Mouse (Mus musculus): Measurements from ENCODE around the gene Lrat. TPM values are rescaled to one million over a fixed set of nuclear protein-coding genes. Genes with fewer than 3 reads are reported as not detected.

The Lrat gene
- 0.05 and 0.43 TPM in 2 replicates for polyA plus RNA-seq (2014; fragmentation: Nextera tagmentation; extraction: Ambion mirVana)

DNA sequence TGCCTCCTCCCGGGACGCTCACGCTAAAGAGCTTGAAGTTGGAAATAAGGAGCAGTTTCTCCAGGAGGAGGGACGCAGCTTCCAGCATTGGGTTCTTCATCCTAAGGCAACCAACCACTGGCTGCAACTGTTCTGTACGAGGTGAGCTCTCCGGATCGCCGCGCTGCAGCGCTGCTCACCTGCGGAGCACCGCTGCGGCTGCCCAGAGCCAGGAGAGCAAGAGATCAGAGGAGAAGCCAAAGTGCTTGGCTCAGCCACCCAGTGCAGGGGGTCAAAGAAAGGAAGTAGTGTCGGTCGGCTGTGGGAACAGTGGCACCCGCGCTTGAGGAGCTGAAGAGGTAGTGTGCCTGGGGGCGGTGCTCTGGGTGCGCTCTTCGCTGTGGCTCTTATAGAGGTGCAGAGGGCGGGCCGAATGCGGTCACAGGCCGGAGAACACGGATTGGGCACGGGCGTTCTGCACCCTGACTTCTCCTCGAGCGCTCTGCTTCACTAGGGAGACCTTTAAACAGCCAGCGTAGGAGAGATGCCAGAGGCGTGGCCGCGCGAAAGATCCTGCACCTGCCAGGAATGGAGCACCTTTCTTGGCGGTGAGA lies at the start of gene Lrat:
Gene Lrat (minus strand): TSS at position 361 of the 593 bp plus-strand sequence.
- Histone ChIP-seq H3K4me1 (ENCODE audit: control insufficient read depth, insufficient read depth, low read length) (peaks cover 13% of the 10 kb centered on the region), H3K27ac (replicated peaks; ENCODE audit: low read depth, low read length) (no peak within 1 kb of the TSS), H3K27me3 (ENCODE audit: control insufficient read depth, insufficient read depth, low read length) (peaks cover 19% of the 10 kb centered on the region), H3K9me3 (ENCODE audit: control insufficient read depth, low read length) (no peaks in the 10 kb centered on the region; the same call in 1 of the 2 replicates), H3K4me2 (ENCODE audit: low read length) (peak within 1 kb of the TSS; percentile 98), H3K9ac (replicated peaks; ENCODE audit: low read length) (peak within 1 kb of the TSS; percentile 47), H3K36me3 (ENCODE audit: control insufficient read depth, insufficient read depth, low read length) (no peaks in the 10 kb centered on the region), H3K4me3 (replicated peaks; ENCODE audit: low read depth, low read length) (peak within 1 kb of the TSS; percentile 53)
- ATAC-seq (ENCODE audit: low FRiP score, low TSS enrichment), result peak; percentile 66; the same call in 1 of the 2 replicates
- no peak for DNase-seq
- 1% methylated on average over 35 of the region's 35 CpGs for WGBS

DNA sequence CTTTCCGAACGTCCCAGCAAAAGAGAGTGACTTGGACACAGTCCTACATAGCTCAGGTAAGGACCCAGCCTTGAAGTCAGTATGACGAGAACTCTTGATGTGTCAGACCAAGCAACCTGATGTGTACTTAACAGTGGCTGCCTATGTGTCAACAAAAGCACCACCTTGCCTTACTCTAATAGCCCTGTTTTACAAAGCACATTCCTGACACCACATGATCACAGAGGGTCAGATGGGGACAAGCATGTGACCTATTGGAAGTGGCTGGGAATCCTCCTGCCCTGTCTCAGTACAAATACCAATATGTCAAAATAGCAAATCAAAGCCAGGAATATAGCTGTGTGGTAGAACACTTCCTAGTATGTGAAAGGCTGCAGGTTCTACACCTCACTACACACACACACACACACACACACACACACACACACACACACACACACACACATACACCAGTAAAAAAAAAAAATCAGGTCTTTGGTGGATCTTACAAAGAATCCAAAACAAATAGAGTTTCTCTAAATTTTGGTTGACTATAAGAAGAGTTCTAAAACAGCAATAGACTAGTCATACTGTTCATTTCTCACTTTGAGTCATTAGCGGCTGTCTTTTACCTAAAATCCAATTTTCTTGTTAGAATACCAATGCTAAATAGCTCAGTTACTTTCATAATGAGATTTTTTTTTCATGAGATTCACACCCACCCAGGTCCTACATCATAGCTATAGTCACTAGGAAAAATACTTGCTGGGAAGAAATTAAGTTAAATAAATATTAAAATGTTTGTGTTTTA lies 48.6 kb upstream of the Lrat start:
- H3K9me3 ChIP-seq (ENCODE audit: control insufficient read depth, low read length), result no peaks in the 10 kb centered on the region
- DNase-seq (no peak), ATAC-seq (ENCODE audit: low FRiP score, low TSS enrichment) (no peak)
- H3K9ac ChIP-seq (replicated peaks; ENCODE audit: low read length), result no peak overlapping the region
- H3K4me3 ChIP-seq (replicated peaks; ENCODE audit: low read depth, low read length), result no peak overlapping the region
- no peaks in the 10 kb centered on the region for H3K4me1 ChIP-seq (ENCODE audit: control insufficient read depth, insufficient read depth, low read length)
- H3K27ac ChIP-seq (replicated peaks; ENCODE audit: low read depth, low read length), result no peak overlapping the region
- H3K36me3 ChIP-seq (ENCODE audit: control insufficient read depth, insufficient read depth, low read length), result no peaks in the 10 kb centered on the region
- no peak overlapping the region for H3K4me2 ChIP-seq (ENCODE audit: low read length)
- H3K27me3 ChIP-seq (ENCODE audit: control insufficient read depth, insufficient read depth, low read length), result no peaks in the 10 kb centered on the region
- 92% methylated on average over 4 of the region's 4 CpGs for WGBS

DNA sequence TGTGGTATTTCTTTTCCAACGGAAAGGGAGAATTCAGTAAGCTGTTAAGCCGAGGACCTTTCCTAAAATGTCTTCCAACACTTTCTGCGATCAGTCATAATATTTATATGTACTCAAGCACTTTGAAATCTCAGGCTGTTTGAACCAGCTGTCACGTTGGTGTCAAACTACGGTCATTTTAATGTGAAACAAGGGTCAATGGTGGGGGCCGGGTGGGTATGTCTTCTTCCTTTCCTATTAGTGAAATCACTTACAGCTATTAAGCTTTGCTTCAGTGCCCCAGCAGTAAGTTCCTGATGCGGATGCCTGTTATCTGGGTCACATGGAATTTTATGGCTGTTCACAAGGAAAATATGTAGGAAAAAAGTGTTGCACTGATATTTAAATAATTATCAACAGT lies 46.9 kb upstream of the Lrat start:
- no peaks in the 10 kb centered on the region for H3K36me3 ChIP-seq (ENCODE audit: control insufficient read depth, insufficient read depth, low read length)
- H3K9ac ChIP-seq (replicated peaks; ENCODE audit: low read length), result no peak overlapping the region
- DNase-seq (no peak), ATAC-seq (ENCODE audit: low FRiP score, low TSS enrichment) (no peak)
- no peak overlapping the region for H3K4me3 ChIP-seq (replicated peaks; ENCODE audit: low read depth, low read length)
- H3K9me3 ChIP-seq (ENCODE audit: control insufficient read depth, low read length), result no peaks in the 10 kb centered on the region
- no peaks in the 10 kb centered on the region for H3K27me3 ChIP-seq (ENCODE audit: control insufficient read depth, insufficient read depth, low read length)
- no peak overlapping the region for H3K27ac ChIP-seq (replicated peaks; ENCODE audit: low read depth, low read length)
- H3K4me1 ChIP-seq (ENCODE audit: control insufficient read depth, insufficient read depth, low read length), result no peaks in the 10 kb centered on the region
- no peak overlapping the region for H3K4me2 ChIP-seq (ENCODE audit: low read length)
- 86% methylated on average over 7 of the region's 7 CpGs for WGBS

DNA sequence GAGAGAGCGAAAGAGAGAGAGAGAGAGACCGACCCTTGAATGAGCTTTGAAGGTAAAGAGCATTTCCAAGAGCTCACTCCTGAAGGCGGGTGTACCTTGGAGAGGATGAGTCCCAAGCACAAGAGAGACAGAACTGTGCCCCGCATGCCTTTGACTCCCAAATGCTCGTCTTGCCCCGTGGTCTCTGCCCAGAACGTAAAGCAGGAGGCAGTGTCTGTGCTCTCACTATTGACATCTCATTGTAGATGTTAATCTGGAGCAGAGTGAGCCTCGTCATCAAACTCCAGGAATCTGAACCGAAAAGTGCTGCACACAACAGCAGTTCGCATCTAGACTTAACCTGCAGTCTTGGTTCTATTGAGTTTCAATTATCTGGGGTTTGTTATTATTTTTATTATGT lies 46.4 kb upstream of the Lrat start:
- Histone ChIP-seq H3K27ac (replicated peaks; ENCODE audit: low read depth, low read length) (no peak overlapping the region), H3K4me1 (ENCODE audit: control insufficient read depth, insufficient read depth, low read length) (no peaks in the 10 kb centered on the region), H3K36me3 (ENCODE audit: control insufficient read depth, insufficient read depth, low read length) (no peaks in the 10 kb centered on the region), H3K27me3 (ENCODE audit: control insufficient read depth, insufficient read depth, low read length) (no peaks in the 10 kb centered on the region), H3K9me3 (ENCODE audit: control insufficient read depth, low read length) (no peaks in the 10 kb centered on the region), H3K4me3 (replicated peaks; ENCODE audit: low read depth, low read length) (no peak overlapping the region), H3K9ac (replicated peaks; ENCODE audit: low read length) (no peak overlapping the region), H3K4me2 (ENCODE audit: low read length) (no peak overlapping the region)
- ATAC-seq (ENCODE audit: low FRiP score, low TSS enrichment) (no peak), DNase-seq (no peak)
- WGBS, result 80% methylated on average over 10 of the region's 10 CpGs

DNA sequence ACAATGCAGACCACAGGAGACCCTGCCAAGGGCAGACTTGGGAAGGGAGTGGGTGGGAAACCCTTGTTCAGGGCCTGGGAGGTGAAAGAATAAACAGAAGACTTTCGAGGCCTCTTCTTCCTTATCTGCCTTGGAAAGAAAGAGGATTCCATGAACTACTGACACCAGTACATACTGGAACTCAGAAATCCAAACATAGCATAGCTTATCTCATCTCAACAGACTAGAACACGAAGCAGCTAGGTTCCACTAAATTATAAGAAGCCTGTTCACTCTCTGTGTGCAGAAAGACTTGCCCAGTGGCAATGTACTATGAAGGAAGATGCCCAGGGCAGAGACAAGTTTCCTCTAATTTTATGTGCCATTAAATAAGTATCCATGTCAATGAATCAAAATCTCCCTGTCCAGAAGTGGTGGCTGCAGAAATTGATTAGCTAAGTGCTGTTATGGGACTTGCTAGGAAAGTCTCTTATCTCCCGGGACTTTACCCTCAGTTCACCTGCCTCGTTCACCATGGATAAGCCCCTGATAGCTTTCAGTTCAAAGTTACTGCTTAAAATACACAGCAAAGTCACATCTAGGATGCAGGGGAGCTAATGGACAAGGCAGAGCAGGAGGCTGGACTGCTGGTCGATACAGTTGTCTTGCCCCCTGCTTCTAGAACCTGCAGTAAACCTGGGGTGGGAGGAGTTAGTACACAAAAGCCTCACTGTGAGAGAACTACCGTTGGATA lies 42.8 kb upstream of the Lrat start:
- Histone ChIP-seq H3K9me3 (ENCODE audit: control insufficient read depth, low read length) (no peaks in the 10 kb centered on the region), H3K36me3 (ENCODE audit: control insufficient read depth, insufficient read depth, low read length) (no peaks in the 10 kb centered on the region), H3K9ac (replicated peaks; ENCODE audit: low read length) (no peak overlapping the region), H3K27ac (replicated peaks; ENCODE audit: low read depth, low read length) (no peak overlapping the region), H3K4me1 (ENCODE audit: control insufficient read depth, insufficient read depth, low read length) (no peaks in the 10 kb centered on the region), H3K4me3 (replicated peaks; ENCODE audit: low read depth, low read length) (no peak overlapping the region), H3K27me3 (ENCODE audit: control insufficient read depth, insufficient read depth, low read length) (no peaks in the 10 kb centered on the region), H3K4me2 (ENCODE audit: low read length) (no peak overlapping the region)
- 50% methylated on average over 6 of the region's 6 CpGs for WGBS
- no peak for DNase-seq
- no peak for ATAC-seq (ENCODE audit: low FRiP score, low TSS enrichment)

DNA sequence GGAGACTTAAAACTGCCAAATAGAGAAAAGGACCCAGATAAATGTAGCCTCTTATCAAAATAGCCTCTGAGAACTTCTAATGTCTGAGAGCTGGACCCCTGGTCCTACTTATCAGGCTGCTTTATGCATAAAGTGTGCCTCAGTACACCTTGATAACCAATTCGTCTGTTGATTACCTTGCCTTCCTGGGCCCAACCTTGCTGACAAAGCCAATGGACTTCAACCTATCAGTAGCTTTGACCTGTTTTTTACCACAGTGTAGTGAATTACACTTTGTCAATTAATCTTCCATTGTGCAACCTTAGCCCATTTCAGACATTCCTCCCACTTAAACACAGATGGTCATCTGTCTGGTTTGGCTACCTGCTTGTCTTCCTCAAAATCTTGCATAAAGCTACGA lies 24.1 kb upstream of the Lrat start:
- H3K9me3 ChIP-seq (ENCODE audit: control insufficient read depth, low read length), result no peaks in the 10 kb centered on the region
- no peak overlapping the region for H3K4me3 ChIP-seq (replicated peaks; ENCODE audit: low read depth, low read length)
- WGBS, result 90% methylated on average over 2 of the region's 2 CpGs
- H3K9ac ChIP-seq (replicated peaks; ENCODE audit: low read length), result no peak overlapping the region
- no peaks in the 10 kb centered on the region for H3K4me1 ChIP-seq (ENCODE audit: control insufficient read depth, insufficient read depth, low read length)
- H3K4me2 ChIP-seq (ENCODE audit: low read length), result no peak overlapping the region
- no peaks in the 10 kb centered on the region for H3K27me3 ChIP-seq (ENCODE audit: control insufficient read depth, insufficient read depth, low read length)
- H3K36me3 ChIP-seq (ENCODE audit: control insufficient read depth, insufficient read depth, low read length), result no peaks in the 10 kb centered on the region
- no peak overlapping the region for H3K27ac ChIP-seq (replicated peaks; ENCODE audit: low read depth, low read length)
- DNase-seq (no peak), ATAC-seq (ENCODE audit: low FRiP score, low TSS enrichment) (no peak)

DNA sequence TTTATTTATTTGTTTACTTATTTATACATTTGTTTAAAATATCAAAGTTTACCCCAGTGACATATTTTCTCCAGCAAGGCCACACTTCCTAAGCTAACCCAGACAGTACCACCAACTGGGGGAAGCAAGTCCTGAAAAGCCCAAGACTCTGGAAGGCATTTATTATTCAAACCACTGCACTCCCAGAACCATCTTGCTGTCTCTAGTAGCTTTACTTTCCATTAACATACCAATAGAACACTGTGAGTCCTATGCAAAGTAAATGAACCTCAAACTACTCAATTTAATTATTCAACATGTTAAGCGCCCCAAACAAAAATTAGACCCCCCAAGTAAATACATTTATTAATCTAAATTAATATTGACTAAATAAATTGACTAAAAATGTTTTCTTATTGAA lies 11.9 kb upstream of the Lrat start:
- Histone ChIP-seq H3K36me3 (ENCODE audit: control insufficient read depth, insufficient read depth, low read length) (no peaks in the 10 kb centered on the region), H3K4me2 (ENCODE audit: low read length) (no peak overlapping the region), H3K9ac (replicated peaks; ENCODE audit: low read length) (no peak overlapping the region), H3K9me3 (ENCODE audit: control insufficient read depth, low read length) (no peaks in the 10 kb centered on the region), H3K27me3 (ENCODE audit: control insufficient read depth, insufficient read depth, low read length) (no peaks in the 10 kb centered on the region), H3K27ac (replicated peaks; ENCODE audit: low read depth, low read length) (no peak overlapping the region), H3K4me3 (replicated peaks; ENCODE audit: low read depth, low read length) (no peak overlapping the region), H3K4me1 (ENCODE audit: control insufficient read depth, insufficient read depth, low read length) (no peaks in the 10 kb centered on the region)
- ATAC-seq (ENCODE audit: low FRiP score, low TSS enrichment) (no peak), DNase-seq (no peak)
- 24% methylated on average over 1 of the region's 1 CpGs for WGBS

DNA sequence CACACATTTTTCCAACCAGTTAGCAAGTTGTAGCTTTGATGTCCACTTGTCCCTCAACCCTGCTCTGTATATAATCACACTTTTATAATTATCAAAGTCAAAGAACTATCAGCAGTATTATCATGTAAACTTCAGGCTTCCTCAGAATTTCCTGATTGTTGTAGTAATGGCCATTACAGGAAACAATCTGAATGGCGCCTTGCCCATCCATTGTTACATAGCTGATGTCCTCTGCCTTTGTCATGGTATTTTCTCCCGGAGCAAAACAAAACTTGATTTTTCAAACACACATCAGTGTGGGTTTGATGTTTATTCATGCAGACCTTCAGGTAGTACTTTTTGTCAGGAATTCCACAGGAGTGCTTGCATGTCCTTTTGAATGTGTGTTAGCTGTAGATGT lies 4.9 kb upstream of the Lrat start:
- no peaks in the 10 kb centered on the region for H3K36me3 ChIP-seq (ENCODE audit: control insufficient read depth, insufficient read depth, low read length)

More for the DNA sequence above, 4.9 kb upstream of the Lrat start:
- Histone ChIP-seq H3K27me3 (ENCODE audit: control insufficient read depth, insufficient read depth, low read length) (peaks cover 10% of the 10 kb centered on the region; the same call in 1 of the 2 replicates), H3K9ac (replicated peaks; ENCODE audit: low read length) (no peak overlapping the region), H3K4me3 (replicated peaks; ENCODE audit: low read depth, low read length) (no peak overlapping the region), H3K4me2 (ENCODE audit: low read length) (no peak overlapping the region), H3K27ac (replicated peaks; ENCODE audit: low read depth, low read length) (no peak overlapping the region), H3K4me1 (ENCODE audit: control insufficient read depth, insufficient read depth, low read length) (peaks cover 6% of the 10 kb centered on the region; the same call in 1 of the 2 replicates), H3K9me3 (ENCODE audit: control insufficient read depth, low read length) (no peaks in the 10 kb centered on the region)
- no peak for ATAC-seq (ENCODE audit: low FRiP score, low TSS enrichment)
- WGBS, result 87% methylated on average over 2 of the region's 2 CpGs
- no peak for DNase-seq

All from midbrain, embryonic 14.5 days (tissue).